Mouse (Mus musculus) cerebellum, adult 2 months (tissue): ENCODE results near the gene Fam69b. TPM values are rescaled to one million over a fixed set of nuclear protein-coding genes. Genes with fewer than 3 reads are reported as not detected.

Experiments used
- DNase-seq, 2 experiments: peaks; one replicate each; pipeline ENCODE4 v3.0.0; 2021
- H3K27ac ChIP-seq: fragments of 200-500 bp; 2 replicates; pipeline ENCODE4 v1.5.1; 2012; ENCODE audit warnings: low read length, control low read depth, inconsistent platforms; ENCODE audit not compliant: insufficient read depth
- H3K27me3 ChIP-seq: fragments of 200-500 bp; 2 replicates; pipeline ENCODE4 v1.6.1; 2012; ENCODE audit warnings: inconsistent platforms, mild to moderate bottlenecking, low read length, moderate library complexity; ENCODE audit not compliant: control insufficient read depth, insufficient read depth
- H3K4me1 ChIP-seq: fragments of 200-500 bp; 2 replicates; pipeline ENCODE4 v1.6.1; 2011; ENCODE audit warnings: low read length; ENCODE audit not compliant: control insufficient read depth, insufficient read depth
- H3K4me3 ChIP-seq: fragments of 200-500 bp; replicated peaks from 2 replicates; pipeline ENCODE3; 2011; ENCODE audit warnings: mild to moderate bottlenecking, low read depth, low read length, control low read depth; ENCODE audit not compliant: insufficient read depth
- CTCF ChIP-seq: fragments of 200-500 bp; IDR thresholded peaks from 2 replicates; pipeline ENCODE4 v1.5.1; 2011; ENCODE audit warnings: low read depth, mild to moderate bottlenecking, control low read depth, low read length, moderate library complexity, borderline replicate concordance; ENCODE audit not compliant: insufficient read depth
- POLR2A ChIP-seq: fragments of 200-500 bp; IDR thresholded peaks from 2 replicates; pipeline ENCODE4 v1.6.1; 2011; ENCODE audit warnings: low read length, control low read depth, borderline replicate concordance; ENCODE audit not compliant: insufficient read depth
- WGBS: fragments of 180-500 bp; shearing (Covaris S2); methylation state at CpG from one replicate; pipeline ENCODE4 v1.1.7; 2018; 5-methylcytosine and 5-hydroxymethylcytosine counted together
- polyA plus RNA-seq: library from polyadenylated mRNA; depleted of rRNA; stranded (reverse); fragments of >200 nt; gene quantifications from 2 replicates; pipeline ENCODE4 v1.2.3, GENCODE M21; 2012

Gene Fam69b
- polyA plus RNA-seq, 1 experiment: 147 TPM

GRCm38 (mm10) chr2:26586294-26587043, 41.8 kb upstream of the Fam69b start, which contains the start of gene Gm20532:
Gene Gm20532, plus strand, starts transcription at chr2:26586639.
- Histone ChIP-seq H3K4me3 (peak within 1 kb of the TSS; percentile 65), H3K4me1 (peaks cover 2% of the 10 kb centered on the region; the same call in 1 of the 2 replicates), H3K27me3 (no peaks in the 10 kb centered on the region), H3K27ac (no peak within 1 kb of the TSS)
- under 1% methylated on average over 63 of the region's 65 CpGs for WGBS
- peak; percentile 61 to 74 for DNase-seq
- TF ChIP-seq POLR2A: no peak
- peak; percentile 64 for TF ChIP-seq CTCF

- peak overlapping the region; percentile 65 for H3K4me3 ChIP-seq
- TF ChIP-seq POLR2A (no peak), CTCF (no peak)
- no peak for DNase-seq
- 13% methylated on average over 11 of the region's 11 CpGs for WGBS
- H3K27ac ChIP-seq: no peak overlapping the region
- peaks cover 2% of the 10 kb centered on the region; the same call in 1 of the 2 replicates for H3K4me1 ChIP-seq
- H3K27me3 ChIP-seq: no peaks in the 10 kb centered on the region
These were observed 41.2 kb upstream of the Fam69b start for GRCm38 (mm10) chr2:26587044-26587405.

GRCm38 (mm10) chr2:26588573-26588972, 39.7 kb upstream of the Fam69b start:
- DNase-seq: no peak
- Histone ChIP-seq H3K27ac (no peak overlapping the region), H3K4me3 (no peak overlapping the region), H3K4me1 (peaks cover 2% of the 10 kb centered on the region; the same call in 1 of the 2 replicates), H3K27me3 (no peaks in the 10 kb centered on the region)
- TF ChIP-seq POLR2A (no peak), CTCF (no peak)
- 68% methylated on average over 4 of the region's 4 CpGs for WGBS

- TF ChIP-seq CTCF (no peak), POLR2A (no peak)
- WGBS: 93% methylated on average over 10 of the region's 10 CpGs
- H3K27me3 ChIP-seq: no peaks in the 10 kb centered on the region
- DNase-seq: no peak
- H3K4me1 ChIP-seq: peaks cover 2% of the 10 kb centered on the region; the same call in 1 of the 2 replicates
- H3K4me3 ChIP-seq: no peak overlapping the region
- no peak overlapping the region for H3K27ac ChIP-seq
These were observed 39.0 kb upstream of the Fam69b start for GRCm38 (mm10) chr2:26589284-26589683.

GRCm38 (mm10) chr2:26590282-26590681, 38.0 kb upstream of the Fam69b start:
- peaks cover 2% of the 10 kb centered on the region; the same call in 1 of the 2 replicates for H3K4me1 ChIP-seq
- TF ChIP-seq POLR2A: no peak
- TF ChIP-seq CTCF: no peak
- no peak overlapping the region for H3K4me3 ChIP-seq
- H3K27me3 ChIP-seq: no peaks in the 10 kb centered on the region
- no peak overlapping the region for H3K27ac ChIP-seq
- DNase-seq: no peak
- WGBS: 93% methylated on average over 7 of the region's 7 CpGs

- 30% methylated on average over 7 of the region's 7 CpGs for WGBS
- no peak for DNase-seq
- no peaks in the 10 kb centered on the region for H3K4me1 ChIP-seq
- no peak overlapping the region for H3K27ac ChIP-seq
- no peaks in the 10 kb centered on the region for H3K27me3 ChIP-seq
- H3K4me3 ChIP-seq: no peak overlapping the region
- no peak for TF ChIP-seq CTCF
- TF ChIP-seq POLR2A: no peak
These were observed 37.3 kb upstream of the Fam69b start for GRCm38 (mm10) chr2:26590962-26591361.

- 41% methylated on average over 12 of the region's 12 CpGs for WGBS
- H3K4me1 ChIP-seq: no peaks in the 10 kb centered on the region
- H3K27me3 ChIP-seq: no peaks in the 10 kb centered on the region
- DNase-seq: no peak
- TF ChIP-seq CTCF: no peak
- no peak for TF ChIP-seq POLR2A
- no peak overlapping the region for H3K27ac ChIP-seq
- H3K4me3 ChIP-seq: no peak overlapping the region
These were observed 36.8 kb upstream of the Fam69b start for GRCm38 (mm10) chr2:26591416-26591815.

- WGBS: 70% methylated on average over 9 of the region's 9 CpGs
- TF ChIP-seq CTCF: no peak
- no peak for TF ChIP-seq POLR2A
- Histone ChIP-seq H3K27ac (no peak overlapping the region), H3K4me1 (no peaks in the 10 kb centered on the region), H3K27me3 (no peaks in the 10 kb centered on the region), H3K4me3 (no peak overlapping the region)
- DNase-seq: no peak
These were observed 34.8 kb upstream of the Fam69b start for GRCm38 (mm10) chr2:26593211-26594021.
